Mouse (Mus musculus) lung, postnatal 0 days (tissue): ENCODE measurements around the gene Iqcf3. TPM values are rescaled to one million over a fixed set of nuclear protein-coding genes. Genes with fewer than 3 reads are reported as not detected.

ENCODE experiments used
- ATAC-seq: fragments of 200-750 bp; cut with Nextera tagmentation; 2 replicates; pipeline ENCODE4 v1.8.0; 2017; ENCODE audit warnings: moderate library complexity
- DNase-seq: peaks from one replicate; pipeline ENCODE4 v3.0.0-alpha.2; 2016; ENCODE audit warnings: low spot score
- H3K27ac ChIP-seq: fragments of 300-500 bp; sonication (generic); 2 replicates; pipeline ENCODE4 v1.5.1; 2014; ENCODE audit warnings: antibody characterized with exemption, mild to moderate bottlenecking, low read length, mixed read lengths
- H3K27me3 ChIP-seq: fragments of 300-500 bp; sonication (generic); replicated peaks from 2 replicates; pipeline ENCODE4 v1.6.1; 2014; ENCODE audit warnings: low read length, mixed read lengths; ENCODE audit not compliant: insufficient read depth
- H3K36me3 ChIP-seq: fragments of 300-500 bp; sonication (generic); 2 replicates; pipeline ENCODE4 v1.6.1; 2014; ENCODE audit warnings: low read length, mixed read lengths; ENCODE audit not compliant: insufficient read depth
- H3K4me1 ChIP-seq: fragments of 300-500 bp; sonication (generic); 2 replicates; pipeline ENCODE4 v1.6.1; 2014; ENCODE audit warnings: antibody characterized with exemption, low read depth, low read length, mixed read lengths; ENCODE audit not compliant: insufficient read depth
- H3K4me2 ChIP-seq: fragments of 300-500 bp; sonication (generic); replicated peaks from 2 replicates; pipeline ENCODE4 v1.6.1; 2014; ENCODE audit warnings: low read depth, mild to moderate bottlenecking, low read length, moderate library complexity, mixed read lengths
- H3K4me3 ChIP-seq: fragments of 300-500 bp; sonication (generic); 2 replicates; pipeline ENCODE4 v1.5.1; 2014; ENCODE audit warnings: low read depth, low read length
- H3K9ac ChIP-seq: fragments of 300-500 bp; sonication (generic); replicated peaks from 2 replicates; pipeline ENCODE4 v1.6.1; 2014; ENCODE audit warnings: low read depth, mild to moderate bottlenecking
- H3K9me3 ChIP-seq: fragments of 300-500 bp; sonication (generic); 2 replicates; pipeline ENCODE4 v1.6.1; 2016; ENCODE audit warnings: low read length, mixed read lengths
- CTCF ChIP-seq: IDR thresholded peaks from 2 replicates; pipeline ENCODE4 v1.5.1; 2016; ENCODE audit warnings: antibody characterized with exemption, mild to moderate bottlenecking
- EP300 ChIP-seq: IDR thresholded peaks from 2 replicates; pipeline ENCODE4 v1.6.1; 2016; ENCODE audit warnings: antibody characterized with exemption, mild to moderate bottlenecking, control low read depth
- WGBS: fragments of 180-500 bp; shearing (Covaris S2); extraction: QIAGEN DNeasy Blood & Tissue Kit; methylation state at CpG from one replicate; pipeline ENCODE4 v1.1.7; 2014; 5-methylcytosine and 5-hydroxymethylcytosine counted together
- polyA plus RNA-seq: library from polyadenylated mRNA; unstranded; fragments of >200 nt; fragmentation: Nextera tagmentation; extraction: Ambion mirVana; gene quantifications from 2 replicates; pipeline ENCODE4 v1.2.1, GENCODE M21; 2015

The Iqcf3 gene
- polyA plus RNA-seq, 1 experiment from 2014 or later = not detected

DNA sequence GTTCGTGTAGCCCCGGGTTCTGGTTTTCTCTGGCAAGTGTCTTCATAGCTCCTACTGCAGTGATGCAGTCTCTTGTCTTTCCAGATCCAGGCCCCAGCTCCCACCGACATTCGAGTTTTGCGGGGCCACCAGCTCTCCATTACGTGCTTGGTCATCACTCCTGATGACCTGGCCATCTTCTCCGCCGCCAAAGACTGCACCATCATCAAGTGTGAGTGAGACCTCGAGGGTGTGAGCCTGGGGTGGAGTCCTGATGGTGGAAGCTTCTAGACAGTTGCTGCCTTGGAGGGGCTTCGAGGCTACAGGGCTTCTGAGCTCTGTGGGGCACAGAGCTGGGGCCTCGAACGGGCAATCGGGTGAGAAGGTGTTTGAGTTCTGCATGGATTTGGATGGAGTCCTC lies 79.8 kb downstream of the Iqcf3 start:
- Histone ChIP-seq H3K36me3 (peaks cover 13% of the 10 kb centered on the region; the same call in 1 of the 2 replicates), H3K4me2 (no peak overlapping the region), H3K4me3 (no peak overlapping the region), H3K27me3 (no peaks in the 10 kb centered on the region), H3K9ac (no peak overlapping the region), H3K4me1 (peaks cover 9% of the 10 kb centered on the region; the same call in 1 of the 2 replicates), H3K9me3 (no peaks in the 10 kb centered on the region), H3K27ac (no peak overlapping the region)
- no peak for DNase-seq
- no peak for ATAC-seq
- TF ChIP-seq EP300 = no peak
- no peak for TF ChIP-seq CTCF
- WGBS = 88% methylated on average over 13 of the region's 13 CpGs

DNA sequence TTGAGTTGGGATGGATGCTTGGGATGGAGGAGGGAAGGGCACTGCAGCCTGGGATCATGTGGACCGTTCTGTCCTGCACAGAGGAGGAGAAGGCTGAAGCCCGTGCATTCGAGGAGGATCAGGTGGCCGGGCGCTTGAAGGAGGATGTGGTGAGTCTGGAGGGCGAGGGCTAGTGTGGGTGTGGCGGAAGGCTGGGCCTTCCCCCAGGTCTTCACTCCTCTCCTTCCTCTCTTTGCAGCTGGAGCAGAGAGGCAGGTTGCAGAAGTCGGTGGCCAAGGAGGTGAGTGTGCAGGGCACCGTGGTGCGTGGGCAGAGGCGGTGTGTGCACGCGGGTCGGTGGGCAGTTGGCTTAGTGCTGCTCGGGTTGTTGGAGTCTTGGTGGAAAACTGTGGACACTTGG lies 80.4 kb downstream of the Iqcf3 start:
- Histone ChIP-seq H3K36me3 (peaks cover 13% of the 10 kb centered on the region; the same call in 1 of the 2 replicates), H3K9ac (no peak overlapping the region), H3K4me3 (no peak overlapping the region), H3K9me3 (no peaks in the 10 kb centered on the region), H3K4me2 (no peak overlapping the region), H3K27me3 (no peaks in the 10 kb centered on the region), H3K4me1 (peaks cover 9% of the 10 kb centered on the region; the same call in 1 of the 2 replicates), H3K27ac (no peak overlapping the region)
- DNase-seq (no peak), ATAC-seq (no peak)
- TF ChIP-seq CTCF = no peak
- no peak for TF ChIP-seq EP300
- 91% methylated on average over 14 of the region's 15 CpGs for WGBS

DNA sequence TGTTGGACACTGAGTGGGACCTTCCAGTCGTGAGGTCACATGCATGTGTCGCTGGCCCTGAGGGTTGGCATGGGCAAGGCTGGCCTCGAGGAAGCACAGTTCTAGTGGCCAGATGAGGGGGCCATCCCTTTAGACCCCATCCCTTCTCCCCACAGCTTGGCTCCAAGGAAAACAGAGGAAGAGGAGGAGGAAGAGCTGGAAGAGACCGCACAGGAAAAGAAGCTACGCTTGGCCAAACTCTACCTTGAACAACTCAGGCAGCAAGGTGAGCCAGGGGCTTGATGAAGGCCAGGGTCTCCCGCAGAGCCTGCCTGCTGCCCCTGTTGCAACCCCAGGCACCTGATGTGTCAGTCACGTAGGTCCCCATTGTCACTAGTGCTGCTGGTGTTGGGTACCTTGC lies 80.9 kb downstream of the Iqcf3 start:
- Histone ChIP-seq H3K4me3 (no peak overlapping the region), H3K4me2 (no peak overlapping the region), H3K9me3 (no peaks in the 10 kb centered on the region), H3K36me3 (peaks cover 10% of the 10 kb centered on the region; the same call in 1 of the 2 replicates), H3K9ac (no peak overlapping the region), H3K27me3 (no peaks in the 10 kb centered on the region), H3K27ac (no peak overlapping the region), H3K4me1 (peaks cover 12% of the 10 kb centered on the region; the same call in 1 of the 2 replicates)
- 94% methylated on average over 7 of the region's 7 CpGs for WGBS
- no peak for DNase-seq
- TF ChIP-seq EP300 (no peak), CTCF (no peak)
- ATAC-seq = no peak

DNA sequence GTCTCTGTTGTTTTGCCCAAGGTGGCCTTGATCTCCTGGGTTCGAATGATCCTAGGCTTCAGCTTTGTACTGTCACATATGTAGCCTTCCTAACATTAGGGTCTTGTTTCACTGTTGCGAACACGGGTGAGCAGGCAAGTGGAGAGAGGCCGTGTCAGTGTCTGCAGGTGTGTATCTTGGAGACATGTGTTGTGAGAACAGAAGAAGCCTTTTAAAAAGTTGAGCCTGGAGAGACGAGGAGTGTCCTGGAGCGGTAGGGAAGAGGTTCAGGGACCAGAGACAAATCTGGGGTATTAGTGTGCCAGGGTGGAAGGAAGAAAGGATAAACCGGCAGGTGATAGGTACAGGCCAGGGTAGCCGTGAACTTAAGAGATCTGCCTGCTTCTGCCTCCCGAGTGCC lies 83.3 kb downstream of the Iqcf3 start:
- DNase-seq (no peak), ATAC-seq (no peak)
- Histone ChIP-seq H3K27me3 (no peaks in the 10 kb centered on the region), H3K4me1 (peaks cover 28% of the 10 kb centered on the region), H3K27ac (no peak overlapping the region), H3K4me3 (no peak overlapping the region; the same call in 1 of the 2 replicates), H3K4me2 (peak overlapping the region; percentile 91; the same call in 1 of the 2 replicates), H3K9me3 (no peaks in the 10 kb centered on the region), H3K9ac (peak overlapping the region; percentile 41; the same call in 1 of the 2 replicates), H3K36me3 (no peaks in the 10 kb centered on the region; the same call in 1 of the 2 replicates)
- 78% methylated on average over 9 of the region's 9 CpGs for WGBS
- TF ChIP-seq CTCF (no peak), EP300 (no peak)

DNA sequence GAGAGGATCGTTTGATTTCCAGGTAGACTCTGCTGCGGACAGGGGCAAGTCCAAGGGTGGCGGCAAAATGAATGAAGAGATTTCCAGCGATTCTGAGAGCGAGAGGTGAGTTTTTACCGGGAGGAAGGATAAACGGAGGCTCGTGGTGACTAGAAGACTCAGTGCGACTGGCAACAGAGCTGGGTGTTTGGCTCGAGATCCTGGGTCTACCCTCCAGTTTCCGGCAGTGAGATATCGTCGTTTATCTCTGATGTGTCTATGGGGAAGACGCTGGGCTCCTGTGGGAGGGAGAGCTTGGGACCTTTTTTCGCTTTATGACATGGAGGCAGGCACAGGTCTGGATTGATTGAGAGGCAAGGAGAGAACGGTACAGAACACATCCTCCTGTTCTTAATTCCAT lies 83.8 kb downstream of the Iqcf3 start:
- Histone ChIP-seq H3K36me3 (no peaks in the 10 kb centered on the region; the same call in 1 of the 2 replicates), H3K4me1 (peaks cover 28% of the 10 kb centered on the region), H3K4me2 (peak overlapping the region; percentile 91), H3K27me3 (no peaks in the 10 kb centered on the region), H3K27ac (no peak overlapping the region; the same call in 1 of the 2 replicates), H3K9ac (peak overlapping the region; percentile 41), H3K9me3 (no peaks in the 10 kb centered on the region), H3K4me3 (peak overlapping the region; percentile 48)
- ATAC-seq (no peak), DNase-seq (no peak)
- WGBS = under 1% methylated on average over 16 of the region's 16 CpGs
- TF ChIP-seq CTCF (no peak), EP300 (no peak)

DNA sequence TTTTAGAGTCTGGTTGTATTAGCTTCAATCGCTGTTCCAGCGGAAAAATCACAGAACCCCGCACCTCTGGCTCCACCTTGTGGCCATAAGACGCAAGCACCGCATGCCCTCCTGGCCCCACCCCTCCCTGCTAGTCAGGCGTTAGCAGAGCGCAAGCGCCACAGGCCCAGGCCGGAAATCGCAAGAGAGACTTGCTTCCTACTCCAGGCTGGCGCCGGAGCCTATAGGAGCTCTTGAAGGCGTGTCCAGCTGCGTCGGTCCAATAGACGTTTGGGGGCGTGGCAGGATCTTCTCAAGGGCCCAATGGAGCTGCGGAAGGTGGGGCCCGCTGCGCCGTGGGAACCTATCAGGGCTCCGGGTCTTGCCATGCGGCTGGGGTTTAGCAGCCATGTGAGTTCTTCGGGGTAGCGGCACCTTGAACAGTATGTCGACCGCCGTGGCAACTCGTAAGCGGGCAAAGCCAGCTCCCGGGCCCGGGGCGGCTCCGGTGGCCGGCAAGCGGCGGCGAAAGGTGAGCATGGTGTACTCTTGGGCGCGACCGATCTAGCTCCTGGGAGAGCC lies 84.4 kb downstream of the Iqcf3 start, which contains the start of gene Parp3:
TSS of gene Parp3 (minus strand) at position 26 of the 561 bp plus-strand sequence.
- peak within 1 kb of the TSS; percentile 41 for H3K9ac ChIP-seq
- H3K4me2 ChIP-seq = peak within 1 kb of the TSS; percentile 91
- H3K36me3 ChIP-seq = no peaks in the 10 kb centered on the region; the same call in 1 of the 2 replicates
- H3K9me3 ChIP-seq = no peaks in the 10 kb centered on the region
- peak within 1 kb of the TSS; percentile 85 for H3K27ac ChIP-seq
- TF ChIP-seq EP300 (no peak), CTCF (peak; percentile 98)
- peak; percentile 100 for DNase-seq
- WGBS = under 1% methylated on average over 41 of the region's 41 CpGs
- H3K4me3 ChIP-seq = peak within 1 kb of the TSS; percentile 48
- ATAC-seq = peak; percentile 97
- H3K27me3 ChIP-seq = no peaks in the 10 kb centered on the region
- peaks cover 28% of the 10 kb centered on the region for H3K4me1 ChIP-seq
